Mouse (Mus musculus) embryonic facial prominence, embryonic 15.5 days (tissue): ENCODE measurements at regions not wholly inside any gene's neighbourhood (a gene's known extent, or its start where the extent isn't known, plus 50 kb on each side); places are given as distances from the start of the nearest gene placed in this dataset.
A peak's percentile ranks its signal among the peaks of the same experiment; 100 is the strongest.

Source experiments
- ATAC-seq: fragments of 200-750 bp; cut with Nextera tagmentation; 2 replicates; pipeline ENCODE4 v1.8.0; 2017; ENCODE audit warnings: low read depth, moderate TSS enrichment; ENCODE audit not compliant: insufficient number of reproducible peaks, low FRiP score, low TSS enrichment
- H3K27ac ChIP-seq: fragments of 300-500 bp; sonication (generic); replicated peaks from 2 replicates; pipeline ENCODE4 v1.5.1; 2015; ENCODE audit warnings: mild to moderate bottlenecking, inconsistent platforms
- H3K27me3 ChIP-seq: fragments of 300-500 bp; sonication (generic); 2 replicates; pipeline ENCODE4 v1.6.1; 2015; ENCODE audit warnings: inconsistent platforms
- H3K36me3 ChIP-seq: fragments of 300-500 bp; sonication (generic); 2 replicates; pipeline ENCODE4 v1.6.1; 2015; ENCODE audit warnings: mild to moderate bottlenecking, inconsistent platforms
- H3K4me1 ChIP-seq: fragments of 300-500 bp; sonication (generic); 2 replicates; pipeline ENCODE4 v1.6.1; 2015; ENCODE audit warnings: inconsistent platforms
- H3K4me2 ChIP-seq: fragments of 300-500 bp; sonication (generic); replicated peaks from 2 replicates; pipeline ENCODE4 v1.6.1; 2015; ENCODE audit warnings: mild to moderate bottlenecking, inconsistent platforms
- H3K4me3 ChIP-seq: fragments of 300-500 bp; sonication (generic); replicated peaks from 2 replicates; pipeline ENCODE4 v1.5.1; 2015; ENCODE audit warnings: mild to moderate bottlenecking, inconsistent platforms
- H3K9ac ChIP-seq: fragments of 300-500 bp; sonication (generic); 2 replicates; pipeline ENCODE4 v1.6.1; 2015; ENCODE audit warnings: inconsistent platforms
- H3K9me3 ChIP-seq: fragments of 300-500 bp; sonication (generic); replicated peaks from 2 replicates; pipeline ENCODE4 v1.6.1; 2016; ENCODE audit warnings: inconsistent platforms
- WGBS: fragments of 180-500 bp; shearing (Covaris S2); methylation state at CpG from one replicate; pipeline ENCODE4 v1.1.7; 2015; 5-methylcytosine and 5-hydroxymethylcytosine counted together

- WGBS, result 34% methylated on average over 5 of the region's 5 CpGs
- Histone ChIP-seq H3K4me2 (no peak overlapping the region), H3K9ac (no peak overlapping the region), H3K4me1 (peaks cover 3% of the 10 kb centered on the region), H3K27ac (no peak overlapping the region), H3K9me3 (no peaks in the 10 kb centered on the region), H3K27me3 (no peaks in the 10 kb centered on the region), H3K4me3 (no peak overlapping the region), H3K36me3 (no peaks in the 10 kb centered on the region)
- ATAC-seq, result no peak
Observed at GRCm38 (mm10) chr4:81573771-81574170, 131.2 kb upstream of the Mpdz start.

- 73% methylated on average over 4 of the region's 4 CpGs for WGBS
- H3K27me3 ChIP-seq, result no peaks in the 10 kb centered on the region
- H3K4me3 ChIP-seq, result no peak overlapping the region
- no peaks in the 10 kb centered on the region for H3K36me3 ChIP-seq
- H3K4me2 ChIP-seq, result no peak overlapping the region
- ATAC-seq, result no peak
- H3K9me3 ChIP-seq, result no peaks in the 10 kb centered on the region
- H3K27ac ChIP-seq, result no peak overlapping the region
- peaks cover 22% of the 10 kb centered on the region for H3K4me1 ChIP-seq
- no peak overlapping the region for H3K9ac ChIP-seq
Observed at GRCm38 (mm10) chr4:81570736-81571135, 128.1 kb upstream of the Mpdz start.

GRCm38 (mm10) chr4:81569531-81569930, 126.9 kb upstream of the Mpdz start:
- no peaks in the 10 kb centered on the region for H3K9me3 ChIP-seq
- WGBS, result 67% methylated on average over 3 of the region's 3 CpGs
- ATAC-seq, result no peak

GRCm38 (mm10) chr4:81568404-81568803, 125.8 kb upstream of the Mpdz start:
- H3K9ac ChIP-seq, result no peak overlapping the region
- no peaks in the 10 kb centered on the region for H3K9me3 ChIP-seq
- no peaks in the 10 kb centered on the region for H3K27me3 ChIP-seq
- no peak overlapping the region for H3K4me2 ChIP-seq
- peak; percentile 51; the same call in 1 of the 2 replicates for ATAC-seq
- WGBS, result 45% methylated on average over 6 of the region's 6 CpGs
- H3K27ac ChIP-seq, result peak overlapping the region; percentile 82
- no peak overlapping the region for H3K4me3 ChIP-seq
- H3K4me1 ChIP-seq, result peaks cover 35% of the 10 kb centered on the region
- no peaks in the 10 kb centered on the region for H3K36me3 ChIP-seq

More at GRCm38 (mm10) chr4:81569531-81569930, 126.9 kb upstream of the Mpdz start:
- peaks cover 30% of the 10 kb centered on the region for H3K4me1 ChIP-seq
- H3K27ac ChIP-seq, result no peak overlapping the region
- H3K9ac ChIP-seq, result no peak overlapping the region
- H3K27me3 ChIP-seq, result no peaks in the 10 kb centered on the region
- H3K36me3 ChIP-seq, result no peaks in the 10 kb centered on the region
- H3K4me2 ChIP-seq, result no peak overlapping the region
- H3K4me3 ChIP-seq, result no peak overlapping the region

GRCm38 (mm10) chr4:81567928-81568327, 125.3 kb upstream of the Mpdz start:
- no peaks in the 10 kb centered on the region for H3K9me3 ChIP-seq
- ATAC-seq, result peak; percentile 87
- no peaks in the 10 kb centered on the region for H3K27me3 ChIP-seq
- no peaks in the 10 kb centered on the region for H3K36me3 ChIP-seq
- H3K9ac ChIP-seq, result no peak overlapping the region
- H3K4me1 ChIP-seq, result peaks cover 40% of the 10 kb centered on the region
- WGBS, result 19% methylated on average over 5 of the region's 5 CpGs
- peak overlapping the region; percentile 85 for H3K27ac ChIP-seq
- H3K4me3 ChIP-seq, result no peak overlapping the region
- no peak overlapping the region for H3K4me2 ChIP-seq

GRCm38 (mm10) chr4:81566526-81566925, 123.9 kb upstream of the Mpdz start:
- no peak overlapping the region for H3K4me2 ChIP-seq
- no peak for ATAC-seq
- H3K4me3 ChIP-seq, result no peak overlapping the region
- H3K27me3 ChIP-seq, result no peaks in the 10 kb centered on the region
- peaks cover 46% of the 10 kb centered on the region for H3K4me1 ChIP-seq
- peak overlapping the region; percentile 58 for H3K27ac ChIP-seq
- no peaks in the 10 kb centered on the region for H3K36me3 ChIP-seq
- no peaks in the 10 kb centered on the region for H3K9me3 ChIP-seq
- 61% methylated on average over 11 of the region's 11 CpGs for WGBS
- H3K9ac ChIP-seq, result no peak overlapping the region

- no peaks in the 10 kb centered on the region for H3K36me3 ChIP-seq
- no peak overlapping the region for H3K4me2 ChIP-seq
- H3K27me3 ChIP-seq, result no peaks in the 10 kb centered on the region
- H3K4me3 ChIP-seq, result no peak overlapping the region
- H3K4me1 ChIP-seq, result peaks cover 52% of the 10 kb centered on the region
- WGBS, result 54% methylated on average over 21 of the region's 21 CpGs
- no peaks in the 10 kb centered on the region for H3K9me3 ChIP-seq
- peak overlapping the region; percentile 70 for H3K27ac ChIP-seq
- no peak overlapping the region for H3K9ac ChIP-seq
- no peak for ATAC-seq
Observed at GRCm38 (mm10) chr4:81565422-81566395, 123.1 kb upstream of the Mpdz start.

GRCm38 (mm10) chr4:81564446-81564845, 121.8 kb upstream of the Mpdz start:
- 0 out of 2 replicates have a peak overlapping the region, but pooled peaks have one; percentile 55 for H3K27ac ChIP-seq
- H3K9ac ChIP-seq, result no peak overlapping the region
- WGBS, result 2% methylated on average over 6 of the region's 6 CpGs
- no peak overlapping the region for H3K4me3 ChIP-seq
- H3K4me1 ChIP-seq, result peaks cover 52% of the 10 kb centered on the region
- ATAC-seq, result no peak
- H3K27me3 ChIP-seq, result no peaks in the 10 kb centered on the region
- no peaks in the 10 kb centered on the region for H3K36me3 ChIP-seq
- H3K9me3 ChIP-seq, result no peaks in the 10 kb centered on the region
- no peak overlapping the region for H3K4me2 ChIP-seq

- WGBS, result 34% methylated on average over 10 of the region's 10 CpGs
- peaks cover 47% of the 10 kb centered on the region for H3K4me1 ChIP-seq
- no peak for ATAC-seq
Observed at GRCm38 (mm10) chr4:81563574-81563973, 121.0 kb upstream of the Mpdz start.

GRCm38 (mm10) chr4:81561453-81561852, 118.8 kb upstream of the Mpdz start:
- no peaks in the 10 kb centered on the region for H3K9me3 ChIP-seq
- 33% methylated on average over 4 of the region's 4 CpGs for WGBS
- no peak overlapping the region for H3K9ac ChIP-seq
- H3K36me3 ChIP-seq, result no peaks in the 10 kb centered on the region
- no peak overlapping the region for H3K4me2 ChIP-seq
- H3K27ac ChIP-seq, result peak overlapping the region; percentile 39; the same call in 1 of the 2 replicates
- H3K4me1 ChIP-seq, result peaks cover 35% of the 10 kb centered on the region
- H3K4me3 ChIP-seq, result no peak overlapping the region
- no peaks in the 10 kb centered on the region for H3K27me3 ChIP-seq
- peak; percentile 80 for ATAC-seq

More at GRCm38 (mm10) chr4:81563574-81563973, 121.0 kb upstream of the Mpdz start:
- peak overlapping the region; percentile 66 for H3K27ac ChIP-seq
- H3K9ac ChIP-seq, result 0 out of 2 replicates have a peak overlapping the region, but pooled peaks have one; percentile 9
- H3K27me3 ChIP-seq, result no peaks in the 10 kb centered on the region
- no peaks in the 10 kb centered on the region for H3K36me3 ChIP-seq
- H3K9me3 ChIP-seq, result no peaks in the 10 kb centered on the region
- peak overlapping the region; percentile 12; the same call in 1 of the 2 replicates for H3K4me2 ChIP-seq
- no peak overlapping the region for H3K4me3 ChIP-seq

- no peaks in the 10 kb centered on the region for H3K9me3 ChIP-seq
- H3K27me3 ChIP-seq, result no peaks in the 10 kb centered on the region
- no peak overlapping the region for H3K4me3 ChIP-seq
- no peak overlapping the region for H3K9ac ChIP-seq
- no peak overlapping the region for H3K4me2 ChIP-seq
- H3K36me3 ChIP-seq, result no peaks in the 10 kb centered on the region
- ATAC-seq, result no peak
- no peaks in the 10 kb centered on the region for H3K4me1 ChIP-seq
- WGBS, result 65% methylated on average over 4 of the region's 4 CpGs
- H3K27ac ChIP-seq, result no peak overlapping the region
Observed at GRCm38 (mm10) chr4:81550816-81551215, 108.2 kb upstream of the Mpdz start.
